In the genomic region with DNA sequence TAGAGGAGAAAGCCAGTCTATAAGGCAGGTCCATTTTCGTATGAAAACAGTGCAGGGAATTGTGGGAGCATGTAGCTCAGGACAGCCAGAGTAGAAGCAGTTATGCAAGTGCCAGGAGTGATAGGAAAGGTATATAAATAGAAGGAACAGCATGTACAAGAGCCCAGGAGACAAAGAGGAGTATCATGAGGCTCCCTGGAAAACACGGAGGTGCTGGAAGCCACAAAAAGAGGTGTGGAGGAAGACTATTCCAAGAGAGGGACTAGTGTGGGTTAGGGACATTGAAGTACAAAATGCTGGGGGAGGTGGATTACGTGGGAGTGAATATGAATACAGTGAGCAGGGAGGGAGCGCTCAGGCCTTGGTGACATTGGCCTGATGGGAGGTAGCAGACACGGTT, we compare ENCODE assay signal across 18 mouse cellular contexts. TPM values are rescaled to one million over a fixed set of nuclear protein-coding genes. Genes with fewer than 3 reads are reported as not detected.
DNase-seq lines count a peak whose midpoint lies in the region; ATAC-seq lines count a peak whose summit lies in the region.
"Had no signal": no experiment of that assay in that cellular context is flagged by ENCODE, and none has a peak within 500 bp of the region (broad histone marks: within the 10 kb centered on the region; RNA-seq: fewer than 3 reads in every experiment).

No protein-coding gene starts in this region.

- H3K27me3 ChIP-seq in heart, embryonic 11.5 days (ENCODE audit: control insufficient read depth, insufficient read depth, low read length), result peaks cover 10% of the 10 kb centered on the region; the same call in 1 of the 2 replicates
- H3K27me3 ChIP-seq: neural tube, embryonic 13.5 days had no signal

- H3K36me3 ChIP-seq in heart, embryonic 11.5 days (ENCODE audit: control insufficient read depth, insufficient read depth, low read length), result no peaks in the 10 kb centered on the region
- H3K36me3 ChIP-seq: midbrain, embryonic 10.5 days; neural tube, embryonic 13.5 days had no signal

- H3K4me2 ChIP-seq in heart, embryonic 11.5 days, result no peak overlapping the region
- H3K4me2 ChIP-seq: neural tube, embryonic 13.5 days had no signal

- H3K4me3 ChIP-seq in heart, embryonic 11.5 days (ENCODE audit: low read depth, low read length), result no peak overlapping the region
- H3K4me3 ChIP-seq: erythroblast, embryonic 14.5 days; midbrain, embryonic 10.5 days; neural tube, embryonic 13.5 days had no signal

- H3K4me1 ChIP-seq in heart, embryonic 11.5 days (ENCODE audit: control insufficient read depth, insufficient read depth, low read length), result peaks cover 10% of the 10 kb centered on the region

- ATAC-seq in heart, embryonic 11.5 days (replicated peaks; ENCODE audit: insufficient number of reproducible peaks, low FRiP score, low TSS enrichment), result no peak

- no peaks in the 10 kb centered on the region for H3K9me3 ChIP-seq in heart, embryonic 11.5 days (replicated peaks; ENCODE audit: control insufficient read depth, low read length)
- H3K9me3 ChIP-seq: midbrain, embryonic 10.5 days; neural tube, embryonic 13.5 days had no signal

- WGBS in heart, embryonic 11.5 days (ENCODE audit: insufficient replicate concordance), result 58% methylated on average over 5 of the region's 5 CpGs

- peak; percentile 59 to 74 for DNase-seq in heart, adult 18-20 months
- DNase-seq in left cerebral cortex, adult 11 months (ENCODE audit: low spot score), result peak; percentile 70
- no peak for DNase-seq in left cerebral cortex, postnatal 10 days (ENCODE audit: extremely low spot score in 1 of 2, low spot score in 2 of 2)
- peak; percentile 74 to 81 for DNase-seq in frontal cortex, adult 2 months (ENCODE audit: extremely low spot score in 1 of 2, low spot score in 1 of 2)
- DNase-seq in left cerebral cortex, adult 9 months (ENCODE audit: low spot score in 2 of 2), result peak; percentile 78 to 79
- DNase-seq in kidney, postnatal 25 days, result no peak
- DNase-seq in neural tube, embryonic 10.5 days (ENCODE audit: extremely low spot score, low spot score), result no peak
- DNase-seq: adrenal gland, postnatal 25 days; gastrocnemius, postnatal 14 days; kidney, adult 8-10 months; lung, adult 18-20 months; lung, postnatal 4 days; thymus, postnatal 14 days had no signal

- H3K9ac ChIP-seq in heart, embryonic 11.5 days (ENCODE audit: low read depth, low read length), result no peak overlapping the region
- H3K9ac ChIP-seq: neural tube, embryonic 13.5 days had no signal

- no peak overlapping the region for H3K27ac ChIP-seq in heart, embryonic 11.5 days (ENCODE audit: low read depth, low read length)
- H3K27ac ChIP-seq: neural tube, embryonic 13.5 days; stomach, postnatal 0 days had no signal

- intact Hi-C loops in left cerebral cortex, postnatal 10 days (cut with DNase I), result no loop called here

RNA-seq across cellular contexts. Expression of a gene that starts 53.9 kb away (rescaled TPM):
- total RNA-seq in heart, adult 18-20 months (2021), result 10 to 100 TPM; 55.0 to 56.7 TPM
- 1.5 and 1.7 TPM in 2 replicates for polyA plus RNA-seq in heart, embryonic 11.5 days (2014; fragmentation: Nextera tagmentation; extraction: Ambion mirVana)
- 1 to 10 TPM; 2.8 to 3.1 TPM for total RNA-seq in left cerebral cortex, postnatal 10 days (2021)
- 0.99 and 1.8 TPM in 2 replicates for polyA plus RNA-seq in frontal cortex, adult 2 months (2012; rRNA removed)
- polyA plus RNA-seq: erythroblast, embryonic 14.5 days had no signal

Comparison
In these comparisons a context has a peak if more than half of its experiments do, and no peak if none do; other contexts are left out.
1. DNase-seq: peak in heart, adult 18-20 months (2 of 2), left cerebral cortex, adult 11 months (single experiment), frontal cortex, adult 2 months (2 of 2) and left cerebral cortex, adult 9 months (2 of 2); none in left cerebral cortex, postnatal 10 days (0 of 2), kidney, postnatal 25 days (0 of 2) and neural tube, embryonic 10.5 days (single experiment).
2. RNA of a gene that starts 53.9 kb away (total RNA-seq): 55.0 to 56.7 TPM in heart, adult 18-20 months; 2.8 to 3.1 TPM in left cerebral cortex, postnatal 10 days; every median in the first group is over 10 times any median in the second.